Mouse (Mus musculus): ENCODE data around the gene Cox14.
"Not testable (repeated sequence)": the region's sequence is repeated elsewhere in the genome, so short reads cannot be mapped to it uniquely, and the experiment has no call there.

Gene Cox14

DNA sequence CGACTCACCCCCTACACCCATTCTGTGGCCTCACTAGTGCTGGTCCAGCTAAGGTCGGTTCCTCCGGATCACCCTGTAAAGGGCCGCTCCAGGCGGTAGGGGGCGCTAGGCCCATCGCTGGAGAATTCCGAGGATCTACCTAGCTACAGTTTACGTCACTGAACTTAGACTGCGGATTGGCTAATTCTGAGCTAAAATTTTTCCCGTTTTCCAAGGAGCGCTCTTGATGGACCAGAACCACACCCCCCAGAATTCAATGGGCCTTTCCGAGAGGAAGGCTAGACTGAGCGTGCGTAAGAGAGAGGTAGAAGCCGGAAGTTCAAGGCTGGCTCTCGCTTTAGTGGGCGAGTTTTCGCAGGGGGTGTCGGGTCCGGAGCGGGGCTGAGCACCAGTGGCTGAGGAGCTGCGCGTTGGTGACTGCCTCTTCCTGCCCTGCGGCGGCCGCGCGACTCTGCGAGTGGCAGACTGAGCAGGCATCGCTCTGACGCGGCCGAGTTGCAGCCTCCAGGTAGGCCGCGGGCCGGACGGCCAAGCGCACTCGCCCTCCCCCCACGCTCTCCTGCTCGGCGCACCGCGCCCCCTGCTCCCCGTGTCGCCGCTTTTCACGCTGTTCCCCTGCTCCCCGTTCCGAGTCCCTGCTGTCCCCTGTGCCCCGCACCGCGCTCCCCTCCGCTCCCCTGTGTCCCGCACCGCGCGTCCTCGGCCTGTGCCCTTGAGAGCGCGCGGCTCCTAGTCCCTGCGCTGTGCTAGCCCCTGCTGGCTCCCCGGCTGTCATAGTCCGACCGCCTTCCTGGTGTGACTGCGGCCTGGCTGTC is at the start of gene Cox14:
Gene Cox14 (plus strand): TSS at position 278 of the 815 bp plus-strand sequence.
- peak; percentile 92 for DNase-seq (ENCODE audit: low spot score)

DNA sequence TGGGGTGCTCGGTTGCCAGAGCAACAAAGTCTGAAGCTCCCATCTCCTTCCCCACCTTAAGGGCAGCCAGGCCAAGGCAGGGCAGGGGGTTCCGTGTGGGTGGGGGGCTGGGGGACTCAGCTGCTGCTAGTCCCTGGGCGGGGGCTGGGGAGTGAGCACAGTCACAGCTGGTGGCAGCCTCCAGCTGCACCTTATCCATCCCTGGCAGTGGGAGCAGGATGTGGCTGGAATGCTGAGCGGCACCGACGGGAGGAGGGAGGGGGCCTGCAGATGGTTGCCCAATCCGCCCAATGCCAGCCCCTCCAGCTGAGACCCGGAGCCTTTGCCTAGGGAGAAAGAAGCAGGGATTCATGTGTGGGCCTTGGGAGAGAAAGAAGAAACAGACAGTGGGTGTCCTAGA is 48.3 kb upstream of the Cox14 start:
- no peak for DNase-seq (ENCODE audit: low spot score)

DNA sequence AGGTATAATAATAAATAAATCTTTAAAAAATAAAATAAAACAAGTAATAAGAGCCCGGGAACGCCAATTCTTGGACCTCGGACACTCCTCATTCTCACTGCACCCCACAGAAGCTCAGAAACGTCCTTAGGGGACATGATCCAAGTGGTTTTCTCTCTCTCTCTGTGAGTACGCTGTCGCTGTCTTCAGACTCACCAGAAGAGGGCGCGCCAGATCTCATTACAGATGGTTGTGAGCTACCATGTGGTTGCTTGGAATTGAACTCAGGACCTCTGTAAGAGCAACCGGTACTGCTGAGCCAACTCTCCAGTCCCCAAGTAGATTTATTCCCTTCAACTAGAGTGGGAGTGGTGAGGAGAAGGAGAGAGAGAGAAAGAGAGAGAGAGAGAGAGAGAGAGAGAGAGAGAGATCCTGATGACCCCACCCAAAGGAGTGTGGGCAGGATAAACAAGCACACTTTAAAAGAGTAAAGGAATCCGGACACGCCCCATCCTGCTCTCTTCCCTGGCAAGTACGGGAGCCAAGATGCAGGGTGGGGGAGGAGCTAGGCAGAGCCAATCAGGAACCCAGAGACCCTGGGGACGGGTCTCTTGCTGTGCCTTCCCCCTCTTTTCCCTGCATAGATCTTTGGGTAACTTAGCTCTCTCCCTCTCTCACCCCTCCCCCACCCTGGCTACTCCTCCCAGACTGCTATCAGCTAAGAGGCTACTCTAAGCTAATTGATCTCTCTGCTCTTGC is 47.2 kb upstream of the Cox14 start:
- DNase-seq (ENCODE audit: low spot score): peak; percentile 45

DNA sequence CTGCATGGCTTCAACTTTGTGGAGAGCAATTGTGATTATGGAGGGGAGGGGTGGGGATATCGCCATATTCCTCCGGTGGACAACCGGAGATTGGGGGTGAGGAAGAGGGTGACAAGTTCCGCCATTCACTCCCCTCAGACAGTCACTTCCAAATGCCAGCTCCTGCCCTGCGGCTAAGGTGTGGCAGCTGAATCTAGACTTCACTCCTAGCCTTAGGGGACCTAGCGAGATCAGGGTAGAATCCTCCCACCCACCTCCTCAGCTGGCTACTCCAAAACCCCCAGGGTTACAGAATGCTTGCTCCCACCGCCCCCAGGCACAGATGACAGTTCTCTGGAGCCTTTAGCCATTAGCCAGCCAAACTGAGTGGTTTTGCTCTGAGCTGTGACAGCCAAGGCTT is 46.4 kb upstream of the Cox14 start:
- no peak for DNase-seq (ENCODE audit: low spot score)

DNA sequence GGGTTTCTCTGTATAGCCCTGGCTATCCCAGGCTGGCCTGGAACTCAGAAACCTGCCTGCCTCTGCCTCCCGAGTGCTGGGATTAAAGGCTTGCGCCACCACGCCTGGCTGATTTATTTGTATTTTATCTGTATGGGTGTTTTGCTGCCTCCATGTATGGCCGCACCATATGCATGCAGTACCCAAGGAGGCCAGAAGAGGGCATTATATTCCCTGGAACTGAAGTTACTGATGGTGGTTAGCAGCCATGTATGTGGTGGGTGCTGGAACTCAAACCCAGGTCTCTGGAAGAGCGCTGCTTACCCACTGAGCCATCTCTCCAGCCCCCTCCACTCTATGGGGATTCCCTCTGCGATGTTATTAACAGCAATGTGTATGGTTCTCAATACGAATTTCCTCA is 42.5 kb upstream of the Cox14 start:
- no peak for DNase-seq (ENCODE audit: low spot score)

DNA sequence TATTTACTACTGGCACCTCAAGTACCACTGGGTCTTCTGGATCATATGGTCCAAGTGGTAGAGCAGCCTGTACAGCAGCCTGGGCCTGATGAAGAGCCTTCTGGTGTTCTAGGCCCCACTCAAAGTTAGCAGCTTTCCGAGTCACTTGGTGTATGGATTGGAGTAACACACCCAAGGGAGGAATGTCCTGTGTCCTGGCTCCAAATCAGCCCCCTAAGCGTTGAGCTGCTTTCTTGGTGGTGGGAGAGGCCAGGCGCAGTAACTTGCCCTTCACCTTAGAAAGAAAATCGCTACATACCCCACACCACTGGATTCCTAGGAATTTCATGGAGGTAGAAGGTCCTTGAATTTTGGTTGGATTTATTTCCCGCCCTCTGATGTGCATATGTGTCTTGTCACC is 41.3 kb upstream of the Cox14 start:
- DNase-seq (ENCODE audit: low spot score): no peak

DNA sequence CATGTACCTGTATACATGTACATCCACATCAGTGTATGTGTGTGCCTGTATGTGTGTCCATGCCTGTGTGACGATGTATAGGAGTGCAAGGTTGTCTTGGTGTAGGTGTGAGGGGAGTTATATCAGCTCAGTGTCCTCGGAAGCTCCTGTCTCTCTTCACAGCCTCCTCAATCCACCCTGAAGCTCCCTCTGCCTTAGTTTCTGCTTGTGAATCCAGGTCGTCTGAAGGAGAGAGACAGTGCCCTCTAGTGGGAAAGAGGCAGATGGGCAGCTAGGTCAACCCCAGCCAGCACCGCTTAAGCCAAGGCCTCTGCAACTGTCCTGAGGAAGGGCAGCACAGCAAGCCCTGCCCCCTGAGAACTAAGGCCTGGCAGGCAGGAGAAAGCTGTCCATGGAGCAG is 36.7 kb upstream of the Cox14 start:
- DNase-seq (ENCODE audit: low spot score): peak; percentile 50

DNA sequence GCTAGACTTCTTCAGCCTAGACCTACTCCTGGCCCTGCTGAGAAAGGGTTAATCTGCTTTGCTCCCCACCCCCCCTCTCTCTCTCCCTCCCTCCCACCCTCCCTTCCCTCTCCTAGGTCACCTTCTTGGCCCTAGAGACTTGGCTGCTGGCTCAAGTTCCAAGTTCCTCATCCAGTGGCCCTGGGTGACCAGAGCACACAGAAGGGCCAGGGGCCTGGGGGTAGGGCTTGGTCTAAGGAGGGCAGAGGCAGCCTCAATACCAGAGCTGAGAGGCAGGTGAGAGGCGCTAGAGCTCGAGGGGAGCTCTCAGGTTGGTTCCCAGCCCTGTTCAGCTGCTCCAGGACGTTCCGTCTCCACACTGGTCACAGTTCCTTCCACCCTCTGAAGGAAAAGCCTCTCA is 34.5 kb upstream of the Cox14 start:
- DNase-seq (ENCODE audit: low spot score): no peak

DNA sequence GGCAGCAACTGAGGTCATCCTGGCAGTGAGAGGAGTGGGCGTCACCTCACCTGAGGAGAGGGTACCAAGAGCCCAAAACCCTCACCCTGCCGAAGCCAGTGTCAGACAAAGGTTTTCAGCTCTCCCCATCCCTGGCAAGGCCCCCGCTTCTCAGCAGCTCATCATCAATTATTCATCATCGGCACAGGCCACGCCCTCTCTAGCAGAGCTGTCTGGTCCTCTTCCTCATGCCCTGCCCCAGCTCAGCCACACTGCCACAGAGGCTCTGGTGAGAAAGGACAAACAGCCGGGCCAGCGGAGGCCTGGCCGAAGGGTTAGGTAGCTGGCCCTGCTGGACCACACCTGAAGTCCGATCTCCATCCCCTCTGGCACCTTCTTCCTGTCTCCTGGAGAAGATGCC is 33.4 kb upstream of the Cox14 start:
- DNase-seq (ENCODE audit: low spot score): no peak

DNA sequence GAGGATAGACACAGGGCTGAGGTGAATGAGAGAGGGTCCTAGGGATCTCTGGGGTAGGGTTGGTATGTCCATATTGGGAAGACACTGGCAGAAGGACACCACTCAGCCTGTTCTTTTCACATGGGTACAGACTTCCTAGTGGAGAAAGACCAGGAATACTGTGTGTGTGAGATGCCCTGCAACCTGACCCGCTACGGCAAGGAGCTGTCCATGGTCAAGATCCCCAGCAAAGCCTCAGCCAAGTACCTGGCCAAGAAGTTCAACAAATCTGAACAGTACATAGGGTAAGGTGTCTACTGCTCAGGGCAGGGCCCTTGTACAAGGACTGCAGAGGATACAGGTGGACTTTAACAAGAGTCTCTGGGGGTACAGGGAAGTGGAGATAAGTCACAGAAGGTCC is 28.1 kb upstream of the Cox14 start:
- no peak for DNase-seq (ENCODE audit: low spot score)

DNA sequence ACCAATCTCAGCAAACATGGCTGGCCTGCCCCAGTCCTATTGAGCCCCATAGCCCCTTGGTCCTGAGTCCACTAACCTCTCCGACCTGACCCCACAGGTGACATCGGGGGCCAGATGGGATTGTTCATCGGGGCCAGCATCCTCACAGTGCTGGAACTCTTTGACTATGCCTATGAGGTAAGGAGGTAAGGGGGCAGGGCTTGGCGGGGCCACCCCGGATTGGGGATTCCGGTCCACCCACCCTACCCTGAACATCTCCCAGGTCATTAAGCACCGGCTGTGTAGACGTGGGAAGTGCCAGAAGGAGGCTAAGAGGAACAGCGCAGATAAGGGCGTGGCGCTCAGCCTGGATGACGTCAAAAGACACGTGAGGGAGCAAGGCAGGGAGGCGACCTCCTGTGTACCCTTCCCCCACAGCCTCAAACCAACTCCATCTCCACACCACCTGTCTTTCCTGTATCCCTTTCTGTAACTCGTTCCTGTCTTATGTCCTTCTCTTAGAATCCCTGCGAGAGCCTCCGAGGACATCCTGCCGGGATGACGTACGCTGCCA is 26.8 kb upstream of the Cox14 start:
- no peak for DNase-seq (ENCODE audit: low spot score)

DNA sequence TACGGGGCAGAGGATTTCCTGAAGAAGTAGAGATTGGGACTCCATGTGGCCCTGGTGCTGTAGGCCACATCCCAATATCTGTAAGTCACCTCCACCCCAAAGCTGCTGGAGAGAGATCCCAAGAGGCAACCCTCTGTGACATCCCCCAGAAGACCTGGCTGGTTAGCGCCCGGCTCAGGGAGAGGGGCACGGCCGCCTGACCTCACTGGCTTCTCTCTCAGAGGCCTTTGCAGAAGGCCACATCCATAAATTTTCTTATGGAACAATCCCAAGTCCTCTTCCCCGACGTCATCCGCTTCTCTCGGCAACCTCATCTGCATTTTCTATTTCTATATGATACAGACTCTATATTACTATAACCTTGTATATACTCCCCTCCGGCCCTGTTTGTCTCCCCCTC is 25.7 kb upstream of the Cox14 start:
- DNase-seq (ENCODE audit: low spot score): no peak

DNA sequence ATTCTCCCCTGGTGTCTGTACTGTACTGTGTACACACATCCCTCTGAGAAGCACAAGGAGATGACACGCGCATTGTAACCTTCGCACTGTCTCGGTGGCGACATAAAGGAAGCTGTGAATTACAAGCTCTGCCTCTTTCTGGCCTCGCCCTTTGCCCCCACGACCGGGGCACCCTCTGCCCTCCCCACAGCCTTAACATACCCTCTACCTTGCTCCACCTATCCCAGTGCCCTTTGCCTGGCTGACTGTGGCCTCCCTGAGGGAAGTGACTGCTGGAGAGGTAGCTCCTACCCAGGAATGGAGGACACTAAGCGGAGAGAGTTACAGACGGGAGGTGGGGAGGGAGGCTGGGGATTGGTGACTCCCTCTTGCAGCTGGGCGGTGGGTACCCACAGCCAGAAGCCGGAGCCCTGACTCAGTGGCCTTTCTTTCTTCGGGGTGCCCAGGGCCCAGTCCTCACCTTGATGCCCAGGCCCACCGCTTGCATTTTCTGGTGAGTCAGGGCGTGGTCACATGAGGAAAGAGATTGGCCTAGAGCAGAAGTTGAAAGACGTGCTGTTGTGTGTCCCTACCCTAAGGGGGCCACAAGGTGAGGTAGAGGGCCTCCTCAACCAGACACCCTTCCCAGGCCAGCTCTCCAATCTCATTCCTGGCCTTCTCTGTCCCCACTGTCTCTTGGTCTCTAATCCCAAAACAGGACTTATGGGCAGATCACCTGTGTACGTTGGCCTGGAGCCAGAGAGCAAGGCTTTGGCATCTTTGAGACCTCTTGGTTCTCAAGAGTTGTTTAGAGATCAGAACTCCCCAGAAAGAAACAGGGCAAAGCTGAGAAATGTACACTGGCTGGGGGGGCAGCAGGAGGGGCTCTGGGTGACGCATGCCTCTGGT is 25.0 kb upstream of the Cox14 start:
- DNase-seq (ENCODE audit: low spot score): no peak

DNA sequence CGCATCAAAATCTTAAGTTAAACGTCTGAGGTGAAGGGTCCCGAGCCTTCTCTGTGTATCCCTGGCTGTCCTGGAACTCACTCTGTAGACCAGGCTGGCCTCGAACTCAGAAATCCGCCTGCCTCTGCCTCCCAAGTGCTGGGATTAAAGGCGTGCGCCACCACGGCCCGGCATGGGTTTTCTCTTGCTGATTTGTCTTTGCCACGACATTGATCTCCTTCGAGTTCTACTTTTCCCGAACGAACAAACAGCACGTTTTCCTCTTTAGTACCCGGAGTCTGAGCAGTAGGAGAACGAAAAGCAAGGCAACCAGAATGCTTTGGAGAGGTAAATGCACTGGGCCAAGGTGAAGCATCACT is 23.8 kb upstream of the Cox14 start:
- not testable (repeated sequence) for DNase-seq (ENCODE audit: low spot score)

DNA sequence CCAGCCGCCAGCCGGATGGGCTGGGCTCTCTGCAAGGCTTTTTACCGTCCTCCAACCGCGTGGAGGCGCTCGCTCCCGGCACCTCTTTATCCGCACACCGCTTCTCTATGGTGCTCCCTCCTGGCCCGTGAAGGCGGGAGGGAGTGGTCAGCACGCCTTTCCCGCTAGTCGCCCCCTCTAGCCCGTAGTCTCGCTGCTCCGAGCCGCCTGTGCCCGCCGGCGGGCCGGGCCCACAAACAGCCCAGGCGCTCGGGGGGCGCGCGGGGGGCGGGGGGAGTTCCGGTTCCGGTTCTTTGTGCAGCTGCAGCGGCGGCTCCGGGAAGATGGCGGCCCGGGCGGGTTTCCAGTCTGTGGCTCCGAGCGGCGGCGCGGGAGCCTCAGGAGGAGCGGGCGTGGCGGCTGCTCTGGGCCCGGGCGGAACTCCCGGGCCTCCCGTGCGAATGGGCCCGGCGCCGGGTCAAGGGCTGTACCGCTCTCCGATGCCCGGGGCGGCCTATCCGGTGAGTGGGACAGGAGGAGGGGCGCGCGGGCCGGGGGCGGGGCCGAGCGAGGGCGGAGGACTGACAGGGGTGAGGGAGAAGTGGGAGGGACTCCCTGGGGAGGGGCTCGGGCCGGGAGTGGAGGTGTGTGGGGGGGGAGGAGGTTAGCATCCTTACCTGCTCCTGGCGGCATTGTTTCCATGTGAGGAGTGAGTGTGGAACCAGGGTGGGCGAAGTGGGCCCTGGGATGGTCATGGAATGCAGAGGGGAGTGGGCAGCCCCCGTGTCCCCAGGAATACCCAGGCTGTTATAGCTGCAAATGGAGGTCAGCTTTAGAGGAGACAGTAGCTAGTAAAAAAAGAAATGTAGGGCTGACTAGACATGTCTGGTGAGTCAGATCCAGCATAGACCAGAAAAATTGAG is 23.2 kb upstream of the Cox14 start, which contains the start of gene Smarcd1:
Gene Smarcd1 (plus strand): TSS at position 131 of the 902 bp plus-strand sequence.
- DNase-seq (ENCODE audit: low spot score): peak; percentile 94

DNA sequence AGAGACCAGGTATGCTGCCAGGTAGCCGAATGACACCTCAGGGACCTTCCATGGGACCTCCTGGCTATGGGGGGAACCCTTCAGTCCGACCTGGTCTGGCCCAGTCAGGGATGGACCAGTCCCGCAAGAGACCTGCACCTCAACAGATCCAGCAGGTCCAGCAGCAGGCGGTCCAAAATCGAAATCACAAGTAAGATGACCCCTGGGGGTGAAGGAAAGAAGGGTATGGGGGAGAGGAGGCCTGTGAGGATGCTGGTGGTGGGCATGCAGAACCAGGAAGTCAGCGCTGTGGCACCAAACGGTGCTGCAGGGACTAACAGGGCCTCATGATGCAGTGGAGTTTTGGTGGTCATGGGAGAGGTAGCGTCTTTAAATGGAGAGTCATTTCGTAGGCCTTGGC is 22.3 kb upstream of the Cox14 start:
- DNase-seq (ENCODE audit: low spot score): no peak

DNA sequence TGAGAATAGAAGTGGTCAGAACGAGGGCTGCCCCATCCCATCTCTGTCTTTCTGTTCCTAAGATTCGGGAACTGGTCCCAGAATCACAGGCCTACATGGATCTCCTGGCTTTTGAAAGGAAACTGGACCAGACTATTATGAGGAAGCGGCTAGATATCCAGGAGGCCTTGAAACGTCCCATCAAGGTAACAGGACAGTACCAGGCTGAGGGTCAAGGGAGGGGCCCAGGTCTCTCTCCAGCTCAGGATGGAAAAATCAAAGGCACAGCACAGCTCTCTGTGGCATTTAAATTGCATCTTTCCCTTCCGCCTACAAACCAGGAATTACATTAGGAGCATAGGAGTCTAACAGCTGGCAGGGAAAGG is 21.8 kb upstream of the Cox14 start:
- no peak for DNase-seq (ENCODE audit: low spot score)

DNA sequence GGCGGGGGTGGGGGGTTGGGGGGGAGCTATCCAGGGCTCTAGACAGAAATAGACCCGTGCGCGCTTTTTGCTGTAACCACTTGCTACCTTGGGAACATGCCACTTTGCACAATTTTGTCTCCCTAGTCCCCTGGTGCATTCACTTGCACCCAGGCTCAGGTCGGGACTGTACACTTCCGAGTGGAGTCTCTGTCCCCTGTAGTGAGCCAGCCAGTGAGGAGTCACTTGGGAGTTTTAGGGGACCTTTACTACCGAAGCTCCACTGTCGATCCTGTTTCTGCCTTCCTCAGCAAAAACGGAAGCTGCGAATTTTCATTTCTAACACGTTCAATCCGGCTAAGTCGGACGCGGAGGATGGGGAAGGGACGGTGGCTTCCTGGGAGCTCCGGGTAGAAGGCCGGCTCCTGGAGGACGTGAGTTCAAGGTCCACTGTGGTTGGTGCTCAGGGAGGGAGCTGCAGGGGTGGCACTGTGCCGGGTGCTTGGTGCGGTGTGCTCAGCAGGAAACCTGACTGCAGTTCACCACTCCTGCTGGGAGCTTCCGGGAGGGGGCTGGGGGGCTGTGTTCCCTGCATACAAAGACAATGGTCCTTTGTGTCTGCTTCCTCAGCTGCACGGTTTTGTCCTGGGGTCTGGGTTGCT is 21.3 kb upstream of the Cox14 start:
- DNase-seq (ENCODE audit: low spot score): no peak

DNA sequence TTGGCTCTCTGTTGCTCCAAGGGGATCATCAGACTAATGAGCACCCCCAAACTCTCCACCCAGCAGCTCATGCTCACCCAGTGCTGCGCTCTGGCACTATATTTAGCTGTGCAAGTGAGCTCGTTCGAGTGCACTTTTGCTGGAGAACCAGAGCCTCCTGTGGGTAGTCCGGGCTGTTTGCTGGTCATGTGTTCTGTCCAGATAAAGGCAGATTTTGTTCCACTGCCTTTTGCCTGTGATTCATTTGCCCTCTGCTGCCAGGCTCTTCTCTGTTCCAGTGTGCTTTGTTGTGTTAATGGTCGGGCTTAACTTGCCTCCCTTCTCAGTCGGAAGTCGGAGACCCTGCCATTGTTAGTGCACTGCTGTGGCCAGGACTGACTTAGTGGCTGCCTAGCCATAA is 20.5 kb upstream of the Cox14 start:
- no peak for DNase-seq (ENCODE audit: low spot score)

DNA sequence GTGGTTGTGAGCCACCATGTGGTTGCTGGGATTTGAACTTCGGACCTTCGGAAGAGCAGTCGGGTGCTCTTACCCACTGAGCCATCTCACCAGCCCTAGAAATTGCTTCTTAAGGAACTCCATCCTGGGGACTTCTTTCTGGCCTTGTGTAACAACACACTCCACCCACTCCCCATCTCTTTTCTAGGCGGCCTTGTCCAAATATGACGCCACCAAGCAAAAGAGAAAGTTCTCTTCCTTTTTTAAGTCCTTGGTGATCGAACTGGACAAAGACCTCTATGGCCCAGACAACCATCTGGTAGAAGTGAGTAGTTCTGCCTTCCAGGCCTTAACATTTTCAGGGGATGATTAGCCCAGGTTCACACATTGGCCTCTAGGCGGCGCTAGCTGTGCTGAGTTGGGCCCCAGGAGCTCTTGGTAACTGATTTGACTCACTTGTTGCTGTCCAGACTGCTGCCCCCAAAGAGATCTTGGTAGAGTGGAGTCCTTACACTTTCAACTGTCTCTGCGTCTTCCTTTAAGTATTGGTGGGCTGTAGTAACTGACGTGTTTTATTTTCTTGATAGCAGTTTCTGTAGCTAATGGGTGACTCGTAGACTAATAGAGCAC is 19.9 kb upstream of the Cox14 start, which contains the start of gene Gm17349:
Gene Gm17349 (minus strand): TSS at position 51 of the 609 bp plus-strand sequence.
- peak; percentile 56 for DNase-seq (ENCODE audit: low spot score)
